Mouse (Mus musculus): ENCODE measurements around the gene Cend1.

The Cend1 gene

GRCm38 (mm10) chr7:141442199-141442598 lies 12.9 kb upstream of the Cend1 start:
- CTCF ChIA-PET: interaction anchor here in 3 of 4 experiments (0.7 to 2.9 kb wide), 21 partner anchors 10 to 173 kb away, joined by 3 to 17 read pairs (median 5); partner anchors contain the start of genes Cend1 (in 1 of the 3), Polr2l (in 1 of the 3), Taldo1 (in 1 of the 3) and Tspan4 (in 1 of the 3)
- POLR2A ChIA-PET: interaction anchor here in 3 of 4 experiments (0.6 to 21.5 kb wide), 25 partner anchors 8 to 391 kb away, joined by 3 to 465 read pairs (median 6); partner anchors contain the start of genes Cd151 (in 2 of the 3), Cracr2b (in 2 of the 3), Pnpla2 (in 2 of the 3) and Cend1 (in 1 of the 3)

GRCm38 (mm10) chr7:141441460-141441859 lies 12.2 kb upstream of the Cend1 start:
- ChIA-PET POLR2A (interaction anchor here in 2 of 4 experiments (0.8 to 21.5 kb wide), 13 partner anchors 11 to 113 kb away, joined by 3 to 465 read pairs (median 8); partner anchors contain the start of genes Pnpla2 (in 2 of the 2), Taldo1 (in 2 of the 2), Cd151 (in 1 of the 2) and Cend1 (in 1 of the 2)), CTCF (interaction anchor here in 3 of 4 experiments (0.6 to 2.8 kb wide), 7 partner anchors 17 to 173 kb away, joined by 3 to 13 read pairs (median 3); no protein-coding TSS in a partner anchor)

GRCm38 (mm10) chr7:141440613-141441012 lies 11.3 kb upstream of the Cend1 start:
- ChIA-PET POLR2A (interaction anchor here in 2 of 4 experiments (0.5 to 21.5 kb wide), 10 partner anchors 10 to 237 kb away, joined by 3 to 465 read pairs (median 4); partner anchors contain the start of genes Cd151 (in 1 of the 2), Cend1 (in 1 of the 2), Cracr2b (in 1 of the 2) and Pnpla2 (in 1 of the 2)), CTCF (interaction anchor here in 3 of 4 experiments (0.6 to 3.7 kb wide), 6 partner anchors 11 to 369 kb away, joined by 3 to 22 read pairs (median 4); partner anchors contain the start of genes Cend1 (in 1 of the 3) and Taldo1 (in 1 of the 3))

GRCm38 (mm10) chr7:141439811-141440210 lies 10.5 kb upstream of the Cend1 start:
- POLR2A ChIA-PET: interaction anchor here in 2 of 4 experiments (0.9 to 21.5 kb wide), 14 partner anchors 7 to 99 kb away, joined by 3 to 465 read pairs (median 5); partner anchors contain the start of genes Rplp2 (in 2 of the 2), Taldo1 (in 2 of the 2), Cd151 (in 1 of the 2) and Cend1 (in 1 of the 2)
- CTCF ChIA-PET: interaction anchor here in 3 of 4 experiments (0.5 to 3.7 kb wide), 8 partner anchors 11 to 368 kb away, joined by 3 to 22 read pairs (median 5); partner anchors contain the start of genes Cend1 (in 1 of the 3), Pnpla2 (in 1 of the 3) and Taldo1 (in 1 of the 3)

GRCm38 (mm10) chr7:141439140-141439679 lies 9.9 kb upstream of the Cend1 start:
- CTCF ChIA-PET: interaction anchor here in 2 of 4 experiments (1.1 to 3.7 kb wide), 7 partner anchors 11 to 47 kb away, joined by 3 to 22 read pairs (median 5); partner anchors contain the start of genes Cend1 (in 1 of the 2), Cracr2b (in 1 of the 2), Pnpla2 (in 1 of the 2) and Taldo1 (in 1 of the 2)
- POLR2A ChIA-PET: interaction anchor here in 3 of 4 experiments (0.7 to 21.5 kb wide), 20 partner anchors 8 to 98 kb away, joined by 3 to 465 read pairs (median 5); partner anchors contain the start of genes Cd151 (in 2 of the 3), Cend1 (in 2 of the 3), Rplp2 (in 2 of the 3) and Taldo1 (in 2 of the 3)

- ChIA-PET POLR2A (interaction anchor here in 3 of 4 experiments (0.5 to 21.5 kb wide), 22 partner anchors 9 to 80 kb away, joined by 3 to 465 read pairs (median 6); partner anchors contain the start of genes Cd151 (in 2 of the 3), Cend1 (in 2 of the 3), Rplp2 (in 2 of the 3) and Taldo1 (in 2 of the 3)), CTCF (interaction anchor here in 3 of 4 experiments (1.0 to 3.7 kb wide), 13 partner anchors 10 to 158 kb away, joined by 3 to 22 read pairs (median 5); partner anchors contain the start of genes Cend1 (in 1 of the 3), Cracr2b (in 1 of the 3), Pnpla2 (in 1 of the 3) and Taldo1 (in 1 of the 3))
Observed at GRCm38 (mm10) chr7:141438201-141438968, 9.1 kb upstream of the Cend1 start.

- ChIA-PET CTCF (interaction anchor here (0.6 to 3.7 kb wide), 10 partner anchors 9 to 158 kb away, joined by 3 to 22 read pairs (median 3); partner anchors contain the start of genes Cend1 (in 1 of the 4) and Taldo1 (in 1 of the 4)), POLR2A (interaction anchor here (0.5 to 21.5 kb wide), 29 partner anchors 8 to 222 kb away, joined by 3 to 465 read pairs (median 6); partner anchors contain the start of genes Rplp2 (in 3 of the 4), Cend1 (in 2 of the 4), Pnpla2 (in 2 of the 4) and Taldo1 (in 2 of the 4))
Observed at GRCm38 (mm10) chr7:141437178-141438120, 8.2 kb upstream of the Cend1 start, which contains the start of gene Slc25a22. Slc25a22 (minus strand) TSS chr7:141437892.

GRCm38 (mm10) chr7:141436523-141436892 lies 7.2 kb upstream of the Cend1 start:
- ChIA-PET CTCF (interaction anchor here in 2 of 4 experiments (0.6 to 1.4 kb wide), 3 partner anchors 17 to 45 kb away, joined by 3 to 22 read pairs (median 4); no protein-coding TSS in a partner anchor), POLR2A (interaction anchor here (0.6 to 21.5 kb wide), 24 partner anchors 8 to 626 kb away, joined by 3 to 465 read pairs (median 6); partner anchors contain the start of genes Rplp2 (in 3 of the 4), Pnpla2 (in 2 of the 4), Polr2l (in 2 of the 4) and Taldo1 (in 2 of the 4))

- CTCF ChIA-PET: interaction anchor here in 2 of 4 experiments (0.6 kb wide), 2 partner anchors 22 to 45 kb away, joined by 4 to 22 read pairs; no protein-coding TSS in a partner anchor
- POLR2A ChIA-PET: interaction anchor here (0.6 to 21.5 kb wide), 29 partner anchors 7 to 625 kb away, joined by 3 to 465 read pairs (median 4); partner anchors contain the start of genes Rplp2 (in 3 of the 4), Pnpla2 (in 2 of the 4), Polr2l (in 2 of the 4) and Taldo1 (in 2 of the 4)
Observed at GRCm38 (mm10) chr7:141435856-141436522, 6.7 kb upstream of the Cend1 start.

- ChIA-PET POLR2A (interaction anchor here in 3 of 4 experiments (1.0 to 21.5 kb wide), 22 partner anchors 7 to 135 kb away, joined by 3 to 465 read pairs (median 4); partner anchors contain the start of genes Polr2l (in 3 of the 3), Tspan4 (in 3 of the 3), Pnpla2 (in 2 of the 3) and Rplp2 (in 2 of the 3)), CTCF (interaction anchor here in 3 of 4 experiments (0.5 to 1.7 kb wide), 8 partner anchors 8 to 207 kb away, joined by 3 to 9 read pairs (median 3); partner anchors contain the start of gene Rplp2 (in 1 of the 3))
Observed at GRCm38 (mm10) chr7:141435129-141435855, 6.0 kb upstream of the Cend1 start.

- POLR2A ChIA-PET: interaction anchor here in 3 of 4 experiments (0.8 to 21.5 kb wide), 19 partner anchors 8 to 311 kb away, joined by 3 to 465 read pairs (median 4); partner anchors contain the start of genes Pnpla2 (in 2 of the 3), Rplp2 (in 2 of the 3), Taldo1 (in 2 of the 3) and Cd151 (in 1 of the 3)
- CTCF ChIA-PET: interaction anchor here (0.5 to 1.7 kb wide), 10 partner anchors 8 to 206 kb away, joined by 3 to 9 read pairs (median 3); partner anchors contain the start of gene Rplp2 (in 1 of the 4)
Observed at GRCm38 (mm10) chr7:141434464-141434863, 5.2 kb upstream of the Cend1 start.

GRCm38 (mm10) chr7:141433517-141434400 lies 4.5 kb upstream of the Cend1 start:
- ChIA-PET POLR2A (interaction anchor here in 3 of 4 experiments (0.8 to 21.5 kb wide), 15 partner anchors 8 to 310 kb away, joined by 3 to 465 read pairs (median 5); partner anchors contain the start of genes Pnpla2 (in 2 of the 3), Rplp2 (in 2 of the 3), Cd151 (in 1 of the 3) and Cracr2b (in 1 of the 3)), CTCF (interaction anchor here in 3 of 4 experiments (0.5 to 1.7 kb wide), 10 partner anchors 8 to 235 kb away, joined by 3 to 9 read pairs (median 3); partner anchors contain the start of gene Rplp2 (in 1 of the 3))
